Mouse (Mus musculus) adrenal gland, postnatal 4 days (tissue): ENCODE data around the gene Sin3a. TPM values are rescaled to one million over a fixed set of nuclear protein-coding genes. Genes with fewer than 3 reads are reported as not detected.

Experiments
- DNase-seq, 2 experiments: peaks; one replicate each; pipeline ENCODE4 v3.0.0; 2021 to 2022; ENCODE audit warnings: low spot score in 2 of 2, mixed read lengths in 2 of 2
- long read RNA-seq, 2 experiments: library from polyadenylated mRNA; stranded (forward); transcript quantifications; one replicate each; pipeline ENCODE4 v2.0.0; 2021
- total RNA-seq, 2 experiments: library from RNA; stranded (reverse); gene quantifications; 2 replicates each; pipeline ENCODE4 v1.2.3; 2021

Sin3a gene
- total RNA-seq = 10 to 100 TPM; 58.0 to 64.5 TPM
- long read RNA-seq, experiment 1, full-length matches to known transcripts = 1 of 19 reads
- long read RNA-seq, experiment 1, partial matches to known transcripts = 17 of 19 reads
- long read RNA-seq, experiment 1, other reads (novel, unspliced or antisense) = 1 of 19 reads
- long read RNA-seq, experiment 2, full-length matches to known transcripts = 2 of 33 reads
- long read RNA-seq, experiment 2, partial matches to known transcripts = 15 of 33 reads
- long read RNA-seq, experiment 2, other reads (novel, unspliced or antisense) = 16 of 33 reads

DNA sequence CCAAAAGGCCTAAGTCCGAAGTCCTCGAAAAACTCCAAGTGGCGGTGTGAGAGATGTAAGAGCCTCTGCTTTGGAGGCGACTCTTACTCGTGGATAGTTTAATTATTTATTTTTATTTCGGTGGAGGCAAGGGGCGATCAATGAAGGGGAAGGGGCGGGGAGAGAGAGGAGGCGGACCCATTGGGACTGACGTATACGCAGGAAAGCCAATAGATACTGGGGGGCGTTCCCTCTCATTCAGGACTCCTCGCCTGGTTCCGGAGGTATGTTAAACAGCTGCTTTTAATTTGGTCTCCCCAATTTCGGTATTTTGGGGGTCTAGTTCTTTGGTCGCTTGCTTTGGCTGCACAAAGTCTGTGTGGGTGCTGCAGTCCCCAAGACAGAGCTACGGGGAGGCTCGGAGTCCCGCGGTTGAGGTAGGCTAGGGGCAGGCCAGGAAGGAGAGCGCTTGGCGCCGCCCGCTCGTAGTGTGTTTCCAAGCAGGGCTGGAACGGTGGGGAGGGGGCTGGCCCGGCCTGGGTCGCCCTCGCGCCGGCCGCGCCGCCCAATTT, at the start of gene Sin3a:
TSS of gene Sin3a (plus strand) at position 240 of the 551 bp plus-strand sequence.
- peak; percentile 41 to 50 for DNase-seq

DNA sequence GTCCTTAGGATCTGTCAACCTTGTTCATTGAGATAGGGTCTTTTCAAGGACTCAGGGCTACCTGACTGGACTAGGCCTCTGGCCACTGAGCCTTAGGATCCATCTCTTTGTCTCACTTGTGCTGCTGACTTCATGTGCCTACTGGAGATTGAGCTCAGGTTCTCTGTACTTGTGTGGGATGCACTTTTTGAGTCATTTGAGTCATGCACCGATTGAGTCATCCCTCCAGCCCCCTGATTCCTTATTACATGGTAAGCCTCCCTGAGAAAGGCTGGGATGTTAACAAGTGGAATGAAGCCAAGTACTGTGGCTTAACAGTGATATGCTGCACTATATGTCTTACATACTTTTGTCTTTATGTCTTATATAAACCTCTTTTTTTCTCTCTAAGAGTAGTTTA, 40.1 kb upstream of the Sin3a start:
- DNase-seq = no peak

DNA sequence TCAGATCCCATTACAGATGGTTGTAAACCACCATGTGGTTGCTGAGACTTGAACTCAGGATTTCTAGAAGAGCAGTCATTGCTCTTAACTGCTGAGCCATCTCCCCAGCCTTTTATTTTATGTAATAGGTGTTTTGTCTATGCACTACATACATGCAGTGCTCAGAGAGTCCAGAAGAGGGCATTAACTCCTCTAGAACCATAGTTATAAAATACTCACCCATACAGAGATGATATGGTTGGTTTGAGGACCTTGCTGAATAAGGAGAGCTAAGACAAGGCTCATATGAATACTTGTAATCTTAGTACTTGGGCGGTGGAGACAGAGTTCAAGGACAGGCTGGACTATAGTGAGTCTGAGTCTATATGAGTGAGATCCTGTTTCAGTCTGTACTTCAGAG, 15.6 kb upstream of the Sin3a start:
- no peak for DNase-seq

DNA sequence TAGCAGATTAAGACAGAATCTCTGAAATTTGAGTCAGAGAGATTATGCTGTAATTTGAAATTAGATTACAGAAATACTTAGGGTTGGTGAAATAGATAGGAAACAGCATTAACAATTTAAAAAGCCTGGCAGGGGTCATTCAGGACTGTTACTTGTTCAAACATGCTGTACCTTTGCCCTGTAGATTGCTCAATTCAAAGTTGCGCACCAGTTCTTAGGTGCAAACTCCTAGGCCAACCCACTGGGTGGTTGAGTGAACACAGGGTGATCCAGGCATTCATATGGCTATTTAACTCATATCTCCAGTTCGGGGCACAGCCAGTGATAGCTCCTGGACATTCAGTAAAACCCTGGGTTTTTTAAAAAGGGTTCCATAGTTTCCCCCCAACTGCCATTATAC, 7.7 kb upstream of the Sin3a start:
- DNase-seq = no peak

DNA sequence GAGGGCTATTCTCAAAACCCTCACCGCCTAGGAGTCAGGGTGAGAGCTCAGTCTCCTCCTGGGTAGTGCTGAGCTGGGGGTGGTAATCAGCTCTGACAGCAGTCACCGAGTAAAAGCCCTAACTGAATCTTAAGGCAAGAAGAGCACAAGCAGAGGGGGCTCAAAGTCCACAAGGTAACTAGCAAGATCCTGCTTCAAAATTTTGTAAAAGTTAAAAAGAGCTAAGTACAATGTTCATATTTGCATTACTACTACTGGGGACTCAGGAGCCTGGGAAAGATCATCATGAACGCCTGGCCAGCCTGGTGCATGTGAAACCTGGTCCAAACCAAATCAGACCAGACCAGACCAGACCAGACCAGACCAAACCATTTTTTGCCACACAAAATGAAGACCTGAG, 3.6 kb upstream of the Sin3a start:
- no peak for DNase-seq

DNA sequence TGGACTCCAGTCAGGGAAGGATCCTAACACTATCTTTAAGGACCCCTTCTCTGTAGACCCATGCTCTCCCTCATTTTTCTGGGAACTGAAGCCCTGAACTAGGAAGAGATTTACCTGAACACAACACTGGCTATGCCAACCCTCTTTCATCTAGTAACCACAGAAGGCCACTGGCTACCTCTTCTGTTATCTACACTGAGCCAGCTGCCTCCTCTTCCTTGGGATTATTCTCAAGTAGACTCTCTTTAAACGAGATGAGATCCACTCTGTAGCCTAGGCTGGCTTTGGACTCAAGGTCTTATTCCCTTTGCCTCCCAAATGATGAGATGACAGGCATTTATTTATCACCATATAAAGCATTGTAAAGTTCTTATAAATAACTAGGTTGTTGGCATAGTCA, 1.6 kb upstream of the Sin3a start:
- DNase-seq = no peak

DNA sequence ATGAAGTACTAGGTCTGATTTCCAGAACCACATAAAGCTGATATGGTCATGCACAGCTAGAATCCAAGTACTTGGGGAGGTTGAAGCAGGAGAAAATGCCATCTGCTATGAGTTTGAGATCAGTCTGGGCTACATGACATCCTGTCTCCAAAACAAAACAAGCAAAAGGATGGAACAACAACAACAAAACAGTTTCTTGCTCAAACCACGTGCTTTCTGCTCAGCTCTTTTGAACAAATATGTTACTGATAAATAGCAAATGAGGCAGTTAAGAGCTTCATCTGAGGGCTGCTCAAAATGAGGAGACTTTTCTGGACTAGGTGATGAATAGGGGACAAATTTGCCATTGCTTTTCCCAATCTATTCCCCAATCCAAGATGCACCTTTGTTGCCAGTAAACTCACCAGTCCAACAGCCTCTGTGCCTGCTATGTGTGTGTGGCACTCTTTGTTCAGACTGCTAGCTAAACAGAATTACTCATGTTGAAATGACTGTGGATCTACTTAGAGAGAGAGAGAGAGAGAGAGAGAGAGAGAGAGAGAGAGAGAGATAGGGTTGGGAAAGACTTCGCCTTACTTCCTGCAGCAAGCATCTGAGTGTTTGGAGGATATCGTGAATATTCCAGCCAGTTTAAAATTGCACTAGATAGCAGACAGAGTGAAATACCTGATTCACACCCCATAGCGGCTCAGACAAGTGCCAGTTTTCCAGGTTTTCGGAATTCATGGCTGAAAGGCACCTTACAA, 867 bp upstream of the Sin3a start:
- no peak for DNase-seq

DNA sequence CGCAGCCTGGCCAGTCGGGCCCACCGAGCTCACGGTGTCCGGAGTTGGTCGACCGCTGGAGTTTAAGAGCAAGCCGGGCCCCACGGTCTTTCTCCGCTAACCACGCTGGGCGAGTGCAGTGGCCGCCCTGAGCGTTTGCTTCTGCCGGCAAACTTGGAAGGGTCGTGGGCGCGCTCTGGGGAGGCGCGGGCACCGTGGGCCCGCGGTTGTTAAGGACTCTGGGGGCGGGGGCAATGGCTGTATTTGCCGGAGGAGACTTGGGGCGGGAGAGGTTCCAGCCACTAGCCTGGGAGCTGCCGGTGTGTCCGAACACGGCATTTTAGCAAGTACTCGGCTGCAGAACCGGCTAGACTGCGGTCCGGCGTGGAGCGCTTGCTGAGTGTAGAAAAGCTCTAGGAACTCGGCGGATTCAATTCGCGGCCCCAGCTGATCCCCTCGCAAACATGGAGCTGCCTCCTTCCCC, 717 bp downstream of the Sin3a start:
- no peak for DNase-seq

DNA sequence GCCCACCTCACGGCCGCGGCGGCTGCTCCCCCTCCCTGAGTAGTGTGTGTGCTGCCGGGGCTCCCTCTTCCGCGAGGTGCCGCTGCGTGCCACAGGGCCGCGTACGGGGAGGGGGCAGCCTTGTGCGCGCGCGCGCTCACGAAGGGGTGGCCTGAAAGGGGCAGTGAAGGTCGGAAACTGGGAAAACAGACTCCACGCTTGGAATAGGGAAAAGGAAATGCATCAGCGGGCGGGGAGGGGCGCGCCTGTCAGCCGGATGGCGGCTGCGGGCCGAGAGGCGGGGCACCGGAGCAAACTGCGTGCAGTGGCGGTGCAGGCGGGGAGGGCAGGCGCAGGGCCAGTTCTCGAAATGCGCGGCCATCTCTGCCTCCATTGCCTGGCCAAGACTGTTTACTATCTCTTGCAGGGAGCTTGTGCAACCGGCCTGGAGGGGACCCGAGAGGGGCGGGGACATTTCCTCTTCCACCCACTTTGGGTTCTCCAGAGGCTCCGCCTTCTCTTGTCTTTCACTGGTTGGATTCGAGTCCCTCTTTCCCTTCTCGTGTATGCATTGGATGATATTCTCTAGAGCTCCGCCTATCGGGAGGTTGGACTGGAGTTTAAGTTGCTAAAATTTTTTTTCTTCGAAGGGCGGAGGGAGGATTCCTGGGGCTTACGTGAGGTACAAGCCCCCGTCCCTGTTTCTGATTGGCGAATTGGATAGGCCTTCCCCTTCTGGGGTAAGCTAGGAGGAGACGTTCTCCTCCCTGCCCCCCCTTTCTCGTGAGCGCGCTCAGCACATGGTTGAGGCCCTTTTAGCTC, 1.3 kb downstream of the Sin3a start:
- peak; percentile 68 to 94 for DNase-seq

DNA sequence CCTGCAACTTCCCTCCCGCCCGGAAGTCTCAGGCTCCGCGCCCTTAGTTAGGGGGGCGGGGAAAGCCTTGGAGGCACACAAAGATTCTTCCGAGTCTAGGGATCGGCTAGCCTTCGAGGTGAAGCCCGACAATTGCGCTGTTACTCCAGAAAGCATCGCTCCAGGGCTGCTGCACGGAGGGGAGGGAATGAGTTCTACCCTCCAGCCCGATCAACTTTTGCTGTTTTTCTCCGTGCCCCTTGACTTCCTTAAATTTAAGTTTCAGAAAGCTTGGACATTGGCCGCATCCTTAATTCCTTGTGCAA, 1.9 kb downstream of the Sin3a start:
- no peak for DNase-seq

DNA sequence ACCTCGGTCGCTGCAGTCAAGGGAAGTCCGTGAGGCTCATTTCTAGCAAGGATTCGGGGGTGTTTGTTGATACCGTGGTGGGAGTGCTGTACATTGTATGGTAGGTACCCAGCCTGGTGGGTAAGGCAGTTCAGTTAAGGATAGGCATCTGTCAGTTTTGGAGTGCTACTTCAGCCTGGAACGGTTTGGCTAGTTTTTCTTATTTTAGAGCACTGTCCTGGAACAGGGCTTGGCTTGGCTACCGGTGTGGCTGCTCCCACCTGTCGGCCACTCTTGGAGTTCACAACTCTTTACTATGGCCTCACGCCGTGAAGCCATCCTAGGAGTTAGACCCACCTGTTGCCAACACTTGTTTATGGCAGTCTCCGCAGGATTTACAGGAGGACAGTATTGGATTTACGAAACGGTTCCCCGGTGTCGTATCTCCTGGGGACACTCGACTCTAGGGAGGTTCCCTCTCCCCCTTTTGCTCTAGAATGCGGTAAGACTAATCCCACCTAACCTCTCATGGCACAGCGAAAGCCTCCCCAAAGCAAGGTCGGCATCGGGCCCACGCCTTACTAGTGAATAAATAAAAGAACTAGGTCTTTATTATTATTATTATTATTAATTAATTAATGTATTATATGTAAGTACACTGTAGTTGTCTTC, 2.5 kb downstream of the Sin3a start:
- DNase-seq = no peak

DNA sequence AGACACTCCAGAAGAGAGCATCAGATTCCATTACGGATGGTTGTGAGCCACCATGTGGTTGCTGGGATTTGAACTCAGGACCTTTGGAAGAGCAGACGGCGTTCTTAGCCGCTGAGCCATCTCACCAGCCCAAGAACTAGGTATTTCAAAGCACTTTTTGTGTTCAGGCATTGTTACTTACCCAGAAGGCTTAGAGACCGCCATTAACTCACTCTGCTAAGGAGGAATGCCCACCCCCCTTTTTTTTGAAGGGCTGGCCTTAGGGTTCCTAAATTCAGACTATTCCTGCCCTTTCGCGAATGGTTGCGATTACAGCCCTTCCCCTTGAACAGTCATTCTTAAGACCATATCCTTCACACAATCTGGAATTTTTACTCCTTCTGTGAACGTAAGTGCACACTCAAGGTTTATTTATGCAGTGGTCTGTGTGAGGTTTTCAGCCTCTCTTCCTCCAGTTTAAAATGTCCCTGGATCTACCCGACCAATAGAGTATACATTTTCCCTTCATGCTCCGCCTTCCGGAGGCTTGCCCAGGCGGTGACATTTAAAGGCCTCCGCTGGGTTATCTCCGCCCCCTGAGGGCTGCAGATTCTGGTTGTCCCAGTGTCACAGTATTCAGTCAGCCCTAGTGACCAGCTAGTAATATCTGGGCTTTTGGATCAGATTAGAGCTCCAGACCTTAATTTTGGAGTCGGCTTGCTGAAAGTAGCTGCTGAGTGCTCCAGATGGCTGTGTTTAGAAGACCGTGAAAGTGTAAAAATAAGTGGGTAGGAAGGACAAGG, 3.2 kb downstream of the Sin3a start:
- peak; percentile 24 to 53 for DNase-seq

DNA sequence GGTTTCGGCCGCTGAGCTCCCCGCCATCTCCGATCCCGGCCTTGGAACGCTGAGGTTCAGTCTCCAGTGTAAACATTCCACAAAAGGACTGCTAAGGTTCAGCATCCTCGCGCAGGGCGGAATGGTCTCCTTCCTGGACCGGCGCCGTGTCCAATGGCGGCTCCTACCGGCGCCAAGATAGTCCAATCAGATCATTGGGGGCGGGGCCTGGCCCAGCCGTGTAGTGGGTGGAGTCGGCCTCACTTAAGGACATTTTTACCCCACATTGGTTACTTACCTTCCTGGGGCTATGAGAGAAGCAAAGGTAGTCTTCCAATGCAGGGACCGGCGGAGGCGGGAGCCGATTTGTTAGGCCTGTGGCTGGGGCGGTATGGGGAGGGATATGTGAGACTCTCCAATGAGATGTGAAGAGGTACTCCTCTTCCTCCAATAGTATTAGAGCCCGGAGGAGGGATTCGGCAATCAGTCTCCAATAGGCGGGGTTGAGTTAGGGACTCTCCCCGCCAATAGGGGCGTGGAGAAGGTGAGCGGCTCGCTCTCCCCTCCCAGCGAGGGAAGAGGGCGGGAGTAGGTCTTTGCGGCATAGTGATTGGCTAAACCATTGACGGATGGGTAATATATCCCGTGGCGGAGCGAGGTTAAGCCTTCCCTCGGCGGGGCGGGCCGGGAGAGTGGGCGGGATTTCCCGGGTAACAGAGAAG, 4.0 kb downstream of the Sin3a start:
- peak; percentile 90 to 97 for DNase-seq

DNA sequence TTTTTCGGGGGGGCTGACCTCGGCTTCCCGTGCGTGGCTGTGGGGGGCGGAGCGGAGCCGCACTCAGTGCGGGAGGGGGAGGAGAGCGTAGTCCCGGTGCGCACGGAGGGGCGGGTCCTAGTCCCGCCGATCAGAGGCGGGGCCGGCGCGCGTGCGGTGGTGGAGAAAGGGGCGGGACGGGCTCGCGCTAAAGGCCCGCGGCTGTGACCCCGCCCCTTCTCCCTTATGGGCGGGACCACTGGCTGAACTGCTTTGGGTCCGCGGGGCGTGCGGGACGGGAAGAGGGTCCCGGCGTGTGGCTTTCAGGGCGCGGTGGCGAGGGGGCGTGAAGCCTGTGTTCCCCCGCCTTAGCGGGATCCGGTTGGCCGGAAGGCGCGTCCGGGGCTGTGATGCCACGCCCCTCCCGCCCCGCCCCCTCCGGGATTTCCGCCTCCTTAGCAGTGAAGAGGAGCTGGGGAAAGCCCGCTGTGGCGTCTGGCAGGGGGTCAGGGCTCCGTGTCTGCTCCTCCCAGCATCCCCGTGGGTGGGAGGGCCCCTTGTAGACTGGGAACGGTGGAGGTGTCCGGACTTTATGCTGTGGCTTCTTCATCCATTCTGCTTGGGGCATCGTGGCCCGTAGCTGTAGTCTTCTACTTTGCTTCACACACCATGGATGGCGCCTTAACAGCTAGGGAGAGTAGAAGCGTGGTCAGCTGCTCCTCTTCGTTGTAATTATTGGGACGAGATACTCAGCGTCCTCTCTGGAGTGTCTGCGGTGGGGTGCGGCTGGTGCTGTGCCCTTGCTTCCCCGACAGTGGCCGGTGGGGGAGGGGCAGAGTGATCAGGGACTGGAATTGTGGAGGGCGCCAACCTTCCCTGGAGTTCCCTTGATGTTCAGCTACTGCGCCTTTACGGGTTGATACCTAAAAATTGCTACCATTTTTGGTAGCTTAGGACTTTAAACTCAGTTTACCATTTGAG, 5.1 kb downstream of the Sin3a start:
- peak; percentile 77 to 81 for DNase-seq

DNA sequence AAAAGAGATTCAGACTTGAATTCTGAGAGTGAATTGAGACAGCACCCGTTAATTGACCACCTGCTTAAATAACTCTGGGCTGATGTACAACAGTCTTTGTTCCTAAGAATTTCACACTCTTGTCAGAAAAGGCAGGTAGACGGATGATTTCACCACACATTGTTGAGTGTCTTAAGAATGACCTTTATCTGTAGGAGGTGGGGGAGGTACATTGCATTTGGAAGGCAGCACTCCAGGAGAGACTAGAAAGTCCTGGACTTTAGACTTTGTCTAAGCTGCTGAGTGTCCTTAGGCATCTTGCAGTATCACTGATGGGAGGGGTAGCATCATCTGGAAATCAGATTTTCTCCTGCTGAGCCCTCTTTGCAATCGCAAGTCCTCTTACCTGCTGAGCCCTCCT, 10.4 kb downstream of the Sin3a start:
- DNase-seq = no peak

DNA sequence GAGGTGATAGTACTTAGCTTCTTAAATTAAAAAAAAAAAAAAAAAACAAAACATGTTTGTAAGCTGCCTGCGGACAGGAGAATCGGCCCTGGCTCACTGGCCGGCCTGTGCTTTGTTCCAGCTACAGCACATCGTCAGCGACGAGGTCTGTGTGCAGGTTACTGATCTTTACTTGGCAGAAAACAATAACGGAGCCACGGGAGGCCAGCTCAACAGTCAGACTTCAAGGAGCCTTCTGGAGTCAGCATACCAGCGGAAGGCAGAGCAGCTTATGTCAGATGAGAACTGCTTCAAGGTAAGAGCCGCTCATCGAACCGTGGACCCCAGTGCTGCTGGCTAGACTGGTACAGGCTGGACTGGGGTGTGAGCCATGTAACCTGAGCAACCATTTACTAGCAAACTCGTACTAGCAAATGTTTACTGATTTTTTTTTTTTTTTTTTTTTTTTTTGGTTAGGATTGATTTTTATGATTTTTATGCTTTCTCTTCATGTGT, 45.5 kb downstream of the Sin3a start:
- no peak for DNase-seq

DNA sequence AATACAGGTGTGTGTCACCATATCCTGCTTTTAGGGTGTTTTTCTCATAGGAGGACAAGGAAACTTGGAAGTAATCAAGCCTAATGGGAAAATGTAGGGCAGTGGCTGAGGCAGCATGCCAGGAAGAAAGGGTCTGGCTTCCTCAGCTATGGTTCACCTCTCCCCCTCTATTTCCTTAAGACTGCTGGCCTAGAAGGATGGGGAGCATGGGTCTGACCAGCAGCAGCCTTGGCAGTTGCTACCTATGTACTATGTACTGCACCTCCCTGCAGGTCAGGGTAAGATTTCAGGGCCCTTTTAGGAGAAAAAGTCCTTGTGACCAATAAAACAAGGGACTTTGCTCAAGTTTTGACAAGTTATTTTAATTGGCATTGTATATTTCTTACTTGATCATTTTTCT, 57.8 kb downstream of the Sin3a start:
- DNase-seq = no peak
